Mouse (Mus musculus): ENCODE measurements around the gene Mettl26.

- TF ChIP-seq MAX (IDR thresholded peaks at IDR 0.05; ENCODE audit: low read depth) (no peak), TCF12 (IDR thresholded peaks at IDR 0.05; ENCODE audit: insufficient read depth, poor library complexity, severe bottlenecking) (no peak), MYOG (IDR thresholded peaks at IDR 0.05; ENCODE audit: control insufficient read depth in 1 of 3, insufficient read depth in 1 of 3, insufficient read length in 2 of 3, low read depth in 2 of 3) (no peak), TCF3 (IDR thresholded peaks at IDR 0.05; ENCODE audit: insufficient read length, low read depth) (no peak), E2F4 (IDR thresholded peaks at IDR 0.05; ENCODE audit: insufficient read depth) (peak; percentile 60), USF1 (IDR thresholded peaks at IDR 0.05; ENCODE audit: low read depth) (peak; percentile 94), POLR2A (IDR thresholded peaks at IDR 0.05; ENCODE audit: insufficient read length, low read depth) (peak; percentile 65), POLR2AphosphoS2 (IDR thresholded peaks at IDR 0.05; ENCODE audit: insufficient read length, low read depth) (peak; percentile 66), MYOD1 (IDR thresholded peaks at IDR 0.05; ENCODE audit: control insufficient read depth in 1 of 3, insufficient read length in 2 of 3, low read depth in 2 of 3) (peak in 1 of 3 experiments; percentile 9)
Measured at GRCm38 (mm10) chr17:25832436-25833290, 42.2 kb upstream of the Mettl26 start.
